Mouse (Mus musculus) c-Kit-positive CD71-negative TER-119-negative erythroid progenitor cells, embryonic 14.5 days (primary cell): ENCODE data around the gene Cr2.
"Not testable (repeated sequence)": the region's sequence is repeated elsewhere in the genome, so short reads cannot be mapped to it uniquely, and the experiment has no call there.

ENCODE experiments used
- DNase-seq: peaks from one replicate; pipeline ENCODE4 v3.0.0-alpha.2; 2013; ENCODE audit warnings: low read depth

Gene Cr2

DNA sequence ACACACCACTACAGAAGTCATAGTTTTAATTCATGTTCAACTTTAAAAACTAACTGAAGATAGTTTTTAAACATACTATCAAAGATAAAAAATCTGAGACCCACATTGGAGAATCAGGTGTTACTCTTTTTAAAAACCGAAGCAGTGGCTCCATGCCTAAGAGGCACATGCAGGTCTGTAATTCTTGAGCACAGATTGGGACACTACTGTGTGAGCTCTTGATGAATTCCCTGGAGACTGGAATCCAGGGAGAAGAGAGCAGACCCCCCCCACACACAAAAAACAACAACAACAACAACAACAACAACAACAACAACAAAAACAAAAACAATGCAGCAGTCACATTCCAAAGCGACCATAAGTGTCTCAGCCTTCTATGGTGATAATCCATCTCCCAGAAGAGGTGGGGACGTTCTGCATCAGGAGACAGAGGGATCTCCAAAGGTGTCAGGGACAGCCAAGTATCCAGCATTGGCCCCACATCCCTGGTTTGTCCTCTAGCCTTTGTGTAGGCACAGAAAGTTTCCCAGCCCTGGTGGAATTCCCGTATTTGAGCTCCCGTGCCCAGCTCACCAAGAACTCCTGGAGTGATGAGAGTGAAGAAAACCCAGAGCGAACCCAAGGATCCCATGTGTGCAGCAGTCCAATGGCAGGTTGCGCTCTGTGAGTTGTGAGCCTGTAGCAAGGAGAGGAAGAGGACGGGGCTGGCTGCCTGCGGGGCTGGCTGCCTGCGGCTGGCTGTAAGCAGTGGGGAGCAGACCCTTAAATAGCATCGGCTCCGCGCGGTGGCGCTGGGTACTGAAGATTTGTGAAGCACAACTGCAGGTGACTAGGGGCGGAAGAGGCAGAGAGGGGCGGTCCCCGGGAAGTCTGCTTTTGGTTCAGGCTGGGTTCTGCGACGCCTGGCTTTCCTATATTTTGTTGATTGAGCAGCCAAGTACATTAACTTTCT is at the start of gene Cr2:
Cr2 (minus strand) TSS at position 737 of the 952 bp plus-strand sequence.
- DNase-seq = peak; percentile 67

DNA sequence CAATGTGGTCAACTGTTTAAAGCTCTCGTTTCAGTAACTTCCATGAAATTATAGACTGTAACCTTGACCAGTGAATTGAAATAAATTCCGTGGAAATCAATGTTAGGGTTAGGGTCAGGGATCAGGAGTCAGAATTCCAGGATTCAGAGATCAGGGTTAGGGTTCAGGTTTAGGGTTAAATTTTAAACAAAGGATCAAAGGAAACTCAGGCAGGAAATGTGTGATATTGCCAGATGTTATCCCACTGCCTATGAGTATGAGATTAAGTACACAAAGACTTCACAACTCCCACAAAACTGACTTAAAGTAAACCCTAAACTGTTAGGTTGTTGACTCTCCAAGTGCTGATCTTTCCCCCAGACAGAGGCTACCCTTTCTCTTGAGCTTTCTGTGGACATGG is 45.3 kb upstream of the Cr2 start:
- DNase-seq = no peak

DNA sequence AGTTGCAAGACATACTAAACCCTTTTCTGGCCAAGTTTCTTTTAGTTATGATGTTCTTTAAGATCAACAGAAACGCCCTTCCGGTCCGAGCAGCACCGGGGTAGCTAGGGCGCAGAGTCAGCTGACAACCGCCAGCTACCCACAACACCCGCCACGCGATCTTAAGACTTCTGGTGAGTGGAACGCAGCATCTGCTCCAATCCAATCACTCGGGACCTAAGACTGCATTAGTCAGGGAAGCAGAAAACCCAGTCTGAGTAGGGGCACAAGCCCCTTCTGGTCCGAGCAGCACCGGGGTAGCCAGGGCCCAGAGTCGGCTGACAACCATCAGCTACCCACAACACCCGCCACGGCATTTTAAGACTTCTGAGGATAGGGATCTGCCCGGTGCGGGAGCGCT is 36.3 kb upstream of the Cr2 start:
- DNase-seq = not testable (repeated sequence)

DNA sequence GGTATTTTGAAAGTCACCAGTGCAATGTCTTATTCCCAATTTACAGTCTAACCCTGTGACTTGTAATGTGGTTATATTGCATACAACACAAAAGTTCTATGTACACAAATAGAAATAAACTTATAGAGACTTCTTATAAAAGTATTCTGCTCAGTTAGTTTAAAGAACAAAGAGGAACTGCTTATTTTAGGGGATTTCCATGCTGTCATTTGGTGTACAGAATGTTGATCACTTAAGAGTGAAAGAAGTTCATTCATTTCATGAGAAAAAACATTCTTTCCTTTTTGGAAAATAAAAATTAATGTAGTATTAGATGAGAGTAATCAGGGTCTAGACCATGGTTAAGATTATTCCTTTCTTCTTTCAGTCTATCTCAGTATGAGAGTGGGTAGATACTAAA is 8.2 kb upstream of the Cr2 start:
- DNase-seq = no peak

DNA sequence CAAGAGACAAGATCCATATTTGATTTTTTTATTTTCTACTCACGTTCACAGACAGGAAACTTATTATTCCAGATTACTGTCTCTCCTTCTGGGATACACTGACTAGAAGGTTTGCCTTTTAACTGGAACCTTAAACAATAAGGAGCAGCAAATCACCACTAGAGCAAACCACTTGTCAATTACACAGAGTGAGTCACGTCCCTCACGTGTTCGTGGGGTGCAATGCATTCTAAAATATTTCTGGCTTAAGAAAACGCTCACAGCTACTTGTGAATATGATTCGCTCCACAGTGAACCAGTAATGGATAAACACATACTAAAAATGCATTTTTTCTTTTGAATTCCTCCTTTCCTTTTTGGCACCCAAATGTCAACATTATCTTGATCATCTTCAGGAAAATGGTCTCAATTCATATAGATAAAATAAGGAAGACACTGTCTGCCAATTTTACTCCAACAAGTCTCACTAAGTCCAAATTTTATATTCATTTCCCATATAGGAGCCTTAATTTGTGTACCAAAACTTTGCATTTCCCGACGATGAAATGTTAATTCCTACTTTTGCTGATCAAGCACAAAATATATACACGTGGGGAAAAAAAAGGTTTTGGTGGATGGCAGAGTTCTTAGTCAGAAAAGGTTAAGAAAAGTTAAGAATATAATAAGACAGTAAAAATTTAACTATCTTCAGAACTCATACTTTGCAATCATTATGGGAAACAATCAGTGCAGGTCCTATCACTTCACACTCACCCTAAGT is 11.3 kb downstream of the Cr2 start:
- DNase-seq = no peak

DNA sequence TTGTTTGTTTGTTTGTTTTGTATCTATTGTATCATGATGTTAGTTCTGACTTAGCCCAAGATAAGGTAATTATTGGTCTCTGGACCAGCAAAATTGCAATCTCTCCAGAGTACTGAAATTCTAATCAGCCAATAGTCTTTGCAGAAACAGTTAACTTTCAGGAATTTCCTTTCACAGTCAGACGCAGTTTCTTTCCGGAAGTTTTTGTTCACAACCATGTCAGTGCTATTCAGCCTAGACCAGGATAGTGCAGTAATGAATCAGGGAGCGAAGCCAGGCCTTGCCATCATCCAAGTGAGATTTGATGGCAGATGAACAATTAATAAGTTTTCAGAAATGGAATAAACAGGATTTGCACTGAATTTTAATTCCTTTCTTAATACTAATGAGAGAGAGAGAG is 44.4 kb downstream of the Cr2 start:
- no peak for DNase-seq

DNA sequence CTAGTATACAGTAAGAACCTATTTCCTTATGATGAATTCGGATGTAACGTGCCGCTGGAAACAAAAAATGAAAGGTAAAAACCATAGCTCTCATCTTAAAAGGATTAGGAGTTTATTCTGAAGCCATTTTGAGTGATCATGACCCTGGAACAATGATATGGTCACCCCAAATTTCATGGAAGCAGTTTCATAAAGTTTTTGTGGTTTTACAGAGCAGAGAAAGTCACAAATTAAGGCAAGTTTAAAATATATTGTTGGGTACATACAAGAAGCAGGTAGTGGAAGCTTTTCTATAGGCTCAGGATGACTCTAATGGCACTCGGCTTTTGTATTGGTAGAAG is 44.9 kb downstream of the Cr2 start:
- DNase-seq = no peak

DNA sequence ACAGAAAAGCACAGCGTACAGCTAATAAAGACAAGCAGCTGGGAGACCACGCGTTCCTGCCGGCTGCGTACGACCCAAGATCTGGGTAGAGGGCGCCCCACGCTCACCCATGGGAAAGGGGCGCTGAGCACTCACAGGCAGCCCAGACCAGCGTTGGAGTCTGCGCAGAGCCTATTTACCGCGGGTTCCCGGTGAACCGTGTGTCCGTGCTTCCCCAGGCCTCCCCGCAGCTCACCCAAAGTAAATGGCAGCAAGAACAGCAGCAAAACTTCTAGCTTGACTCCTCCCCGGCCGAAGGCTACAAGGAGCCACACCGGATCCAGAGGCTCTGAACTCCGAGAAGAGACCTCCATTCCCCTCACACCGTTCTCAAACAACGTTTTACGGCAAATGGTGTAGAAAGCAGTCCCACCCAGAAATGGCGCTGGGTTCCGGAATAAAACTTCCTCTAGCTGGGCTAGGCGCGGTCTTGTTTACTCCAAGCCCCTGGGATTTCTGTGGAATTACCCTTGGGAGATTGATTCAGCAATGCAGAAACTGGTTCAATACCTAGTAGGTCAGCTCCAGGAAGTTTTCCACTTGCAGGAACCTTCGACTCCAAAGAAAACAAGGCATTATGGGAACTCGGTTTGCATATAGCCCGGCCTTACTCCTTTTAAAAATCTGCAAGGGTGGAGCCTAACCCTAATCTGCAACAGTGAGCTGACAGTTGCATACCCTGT is 45.4 kb downstream of the Cr2 start, which contains the start of gene Cr1l:
Cr1l (minus strand) TSS at position 634 of the 722 bp plus-strand sequence.
- DNase-seq = peak; percentile 86

DNA sequence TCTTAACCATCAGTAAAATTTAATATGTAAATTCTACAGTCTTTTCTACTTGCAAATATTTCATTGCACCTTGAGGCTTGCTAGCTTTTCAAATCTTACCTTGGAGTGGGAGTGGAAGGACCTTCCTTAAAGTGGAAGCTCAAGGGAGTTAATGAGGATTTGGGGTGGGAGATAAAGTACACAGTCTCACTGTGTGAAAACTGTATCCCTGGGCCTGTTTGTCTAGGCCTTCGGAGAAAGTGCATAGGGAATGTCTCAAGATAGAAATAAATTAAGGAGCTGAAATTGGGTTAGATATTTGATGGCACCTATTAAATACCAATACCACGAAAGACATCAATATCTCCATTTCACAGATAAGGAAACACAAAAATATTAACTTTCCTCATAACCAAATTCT is 46.0 kb downstream of the Cr2 start:
- no peak for DNase-seq

DNA sequence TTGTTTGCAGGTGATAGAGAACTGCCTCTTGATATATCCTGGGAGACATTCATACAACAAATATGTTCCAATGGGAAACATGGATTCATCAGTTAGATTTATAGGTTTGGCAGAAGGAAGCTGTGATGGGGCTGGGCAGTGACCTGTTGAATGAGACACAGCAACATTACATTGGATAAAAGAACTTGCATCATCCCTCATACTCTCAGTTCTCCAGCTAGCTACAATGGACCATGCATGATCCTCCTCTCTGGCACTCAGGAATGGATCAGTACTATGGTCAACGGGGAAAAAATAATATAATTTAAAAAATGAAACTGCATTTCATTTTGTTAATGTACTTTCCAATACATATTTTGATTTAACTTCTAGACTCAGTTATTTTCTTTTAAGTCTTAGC is 46.6 kb downstream of the Cr2 start:
- no peak for DNase-seq

DNA sequence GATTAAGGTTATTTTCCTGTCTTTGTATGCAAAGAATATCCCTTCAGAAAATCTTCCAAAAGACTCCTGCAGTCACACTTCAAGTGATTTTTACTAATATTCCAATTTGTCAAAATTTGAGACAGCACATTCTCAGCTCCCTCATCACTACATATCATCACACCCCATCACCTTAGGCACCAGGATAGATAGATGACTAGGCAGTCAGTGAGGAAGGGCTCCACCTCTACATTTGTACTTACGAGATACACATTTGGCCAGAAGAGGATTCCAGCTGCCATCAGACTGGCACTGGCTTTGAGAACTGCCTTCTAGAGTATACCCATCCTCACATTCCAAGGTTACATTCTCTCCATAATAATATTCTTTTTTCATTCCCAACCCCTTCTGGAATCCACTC is 62.1 kb downstream of the Cr2 start:
- DNase-seq = no peak

DNA sequence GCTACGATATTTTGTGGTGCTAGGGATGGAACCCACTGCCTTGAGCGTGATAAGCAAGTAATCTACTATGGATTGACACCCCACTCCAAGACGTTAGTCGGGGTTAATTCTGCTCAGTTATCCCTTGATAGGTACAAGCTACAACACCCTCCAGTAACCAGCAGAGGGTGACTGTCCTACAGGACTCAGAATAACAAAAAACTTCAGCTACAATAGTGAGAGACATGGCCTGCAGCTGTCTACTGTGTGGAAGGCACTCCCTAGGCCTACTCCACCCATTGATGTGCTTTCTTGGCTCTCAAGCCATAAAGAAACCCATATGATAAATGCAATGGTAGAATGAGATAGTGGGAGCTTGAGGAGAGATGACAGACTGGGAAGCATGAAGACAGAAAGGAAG is 62.9 kb downstream of the Cr2 start:
- no peak for DNase-seq

DNA sequence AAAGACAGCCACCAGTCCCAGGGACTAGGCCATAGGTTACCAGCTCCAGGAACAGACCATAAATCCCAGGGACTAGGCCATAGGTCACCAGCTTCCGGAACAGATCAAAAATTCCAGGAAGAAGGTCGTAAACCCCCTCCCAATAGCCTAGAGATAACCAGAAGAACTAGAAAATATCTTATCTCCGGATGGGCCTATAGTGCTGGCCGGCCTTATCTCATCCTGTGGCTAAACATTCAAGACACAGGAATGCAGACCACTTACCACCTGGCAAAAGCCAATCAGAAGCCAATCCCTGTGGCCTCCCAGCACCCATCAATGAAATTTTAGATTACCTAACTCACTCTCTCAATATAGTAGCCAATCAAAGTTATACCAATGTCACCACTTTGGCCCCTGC is 75.8 kb downstream of the Cr2 start:
- DNase-seq = no peak

DNA sequence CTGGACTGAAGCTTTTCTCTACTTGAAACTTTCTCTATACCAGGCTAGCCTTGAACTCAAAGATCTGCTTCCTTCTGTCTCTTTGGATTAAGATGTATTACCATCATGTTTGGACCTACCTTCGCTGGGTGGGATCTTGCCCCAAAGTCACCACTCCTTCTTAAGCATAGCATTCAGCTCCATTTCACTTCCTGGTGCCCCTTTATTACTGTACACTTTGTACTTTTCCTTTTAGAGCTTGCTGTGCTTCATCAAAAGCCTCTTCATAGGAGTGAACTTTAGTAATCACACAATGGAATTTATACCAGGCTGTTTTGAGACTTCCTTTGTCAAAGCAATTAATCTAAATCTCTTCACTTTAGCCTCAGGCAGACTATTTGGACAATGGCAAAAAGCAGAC is 78.5 kb downstream of the Cr2 start:
- DNase-seq = no peak

DNA sequence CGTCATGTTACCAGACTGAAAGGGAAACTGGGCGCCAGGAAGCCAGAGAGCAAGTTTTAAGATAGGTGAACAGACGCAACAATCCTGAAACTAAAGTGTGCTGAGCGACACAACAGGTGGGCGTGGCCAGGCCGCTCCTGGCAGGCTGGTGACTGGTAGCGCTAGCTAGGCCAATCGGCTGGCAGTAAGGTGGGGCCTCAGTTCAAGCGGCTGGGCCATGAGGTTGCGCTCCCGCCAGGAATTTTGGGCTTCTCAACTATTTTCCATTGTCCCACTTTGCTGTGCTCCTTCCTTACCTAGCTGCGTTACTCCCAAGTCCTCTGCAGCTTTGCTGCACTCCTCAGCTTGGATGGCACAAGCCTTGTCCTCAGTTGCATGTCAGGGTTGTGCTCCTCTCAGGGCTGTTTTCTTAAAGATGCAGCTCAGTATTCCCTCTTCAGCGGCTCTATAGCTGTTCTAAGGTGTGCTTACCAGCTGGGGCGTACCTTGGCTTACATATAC is 84.2 kb downstream of the Cr2 start, which contains the start of gene Cd46:
Cd46 (minus strand) TSS at position 30 of the 501 bp plus-strand sequence.
- DNase-seq = no peak

DNA sequence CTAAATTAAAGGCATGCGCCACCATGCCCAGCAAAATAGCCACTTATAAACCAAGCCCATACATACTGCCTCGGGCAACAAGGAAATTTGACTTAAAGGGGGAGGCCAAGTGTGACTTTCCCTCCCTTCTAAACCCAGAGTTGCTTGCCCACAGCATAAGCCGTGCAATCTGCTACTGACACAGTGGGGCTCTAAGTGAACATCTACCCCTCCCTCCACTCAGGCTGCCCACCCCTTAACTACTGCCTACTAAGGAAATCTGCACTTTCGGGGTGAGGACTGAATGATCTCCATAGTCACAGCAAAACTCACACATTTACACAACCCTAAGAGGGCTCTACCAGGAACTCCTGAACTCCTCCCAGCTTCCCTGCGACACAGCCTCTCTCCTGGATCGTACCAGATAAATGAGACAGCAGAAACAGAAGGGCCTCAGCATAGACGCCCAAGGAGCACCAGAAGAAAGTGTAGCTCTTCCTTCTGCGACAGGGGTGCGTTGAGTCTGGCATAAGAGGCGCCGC is 84.8 kb downstream of the Cr2 start:
- peak; percentile 45 for DNase-seq
